Mouse (Mus musculus) kidney, postnatal 25 days (tissue): ENCODE data around the gene 4933416C03Rik.

ENCODE experiments used
- DNase-seq, 2 experiments: peaks; one replicate each; pipeline ENCODE4 v3.0.0; 2021; ENCODE audit warnings: mixed read lengths in 2 of 2

The 4933416C03Rik gene

DNA sequence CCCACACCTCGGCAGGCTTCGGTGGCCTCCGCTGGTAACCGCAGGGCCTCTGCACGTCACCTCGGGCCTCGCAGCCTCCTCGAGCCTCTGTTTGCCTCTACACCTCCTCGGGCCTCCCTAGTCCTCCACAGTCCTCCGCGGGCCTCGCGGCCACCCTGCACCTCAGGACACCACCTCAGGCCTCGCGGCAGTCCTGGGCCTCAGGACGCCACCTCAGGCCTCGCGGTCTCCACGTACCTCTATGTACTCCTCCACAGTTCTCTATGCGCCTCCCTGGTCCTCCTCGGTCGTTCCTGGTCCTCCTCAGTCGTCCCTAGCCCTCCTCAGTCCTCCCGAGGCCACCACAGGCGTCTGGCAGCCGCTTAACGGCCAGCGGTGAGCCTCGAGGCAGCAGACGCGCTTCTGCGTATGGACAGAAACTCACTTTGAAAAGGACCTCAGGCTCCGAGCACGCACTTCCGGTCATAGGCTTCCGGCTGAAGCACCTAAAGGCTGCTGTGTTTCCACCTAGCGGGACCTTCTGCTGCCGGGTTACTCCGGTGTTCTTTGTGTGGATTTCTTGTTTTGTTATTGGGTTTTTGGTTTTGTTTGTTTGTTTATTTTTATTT is at the start of gene 4933416C03Rik:
TSS of gene 4933416C03Rik (minus strand) at position 51 of the 608 bp plus-strand sequence.
- DNase-seq = no peak

DNA sequence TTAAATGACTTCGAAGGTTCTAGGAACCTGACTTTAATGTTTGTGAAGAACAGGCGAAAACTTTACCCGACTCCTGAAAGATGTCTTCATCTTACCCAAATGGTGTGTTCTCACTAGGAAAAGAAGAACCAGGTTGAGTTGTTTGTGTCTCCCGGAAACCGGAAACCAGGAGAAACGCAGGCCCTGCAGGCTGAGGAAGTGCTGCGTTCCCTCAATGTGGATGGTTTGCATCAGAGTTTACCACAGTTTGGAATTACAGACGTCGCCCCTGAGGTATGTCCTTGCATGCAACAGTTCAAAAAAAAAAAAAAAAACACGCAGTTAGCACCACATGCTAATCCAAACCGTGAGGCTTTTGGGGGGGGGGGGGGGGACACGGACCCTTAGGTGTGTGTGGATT is 48.6 kb upstream of the 4933416C03Rik start:
- DNase-seq = no peak

- no peak for DNase-seq
These were observed 43.0 kb upstream of the 4933416C03Rik start for GRCm38 (mm10) chr10:116156699-116157098.

GRCm38 (mm10) chr10:116154707-116155106 is 41.0 kb upstream of the 4933416C03Rik start:
- DNase-seq = no peak

DNA sequence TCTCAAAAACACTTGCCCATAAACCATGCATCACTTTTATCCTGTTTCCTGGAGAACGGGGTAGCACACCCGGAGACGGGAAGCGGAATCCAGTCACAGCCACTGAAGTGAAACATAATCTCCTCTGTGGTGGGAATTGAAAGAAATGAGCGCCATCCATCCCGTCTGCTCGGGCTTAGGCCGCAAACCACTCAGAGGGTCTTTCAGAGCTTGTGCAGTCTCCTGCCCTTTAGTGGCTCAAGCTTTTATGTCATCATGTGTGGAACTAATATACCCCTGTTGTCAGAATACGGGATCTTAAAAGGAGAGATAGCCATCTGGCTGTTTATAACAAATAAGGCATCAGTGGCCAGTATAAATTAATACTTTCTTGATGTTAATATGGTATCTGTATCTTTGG is 32.4 kb upstream of the 4933416C03Rik start:
- no peak for DNase-seq

DNA sequence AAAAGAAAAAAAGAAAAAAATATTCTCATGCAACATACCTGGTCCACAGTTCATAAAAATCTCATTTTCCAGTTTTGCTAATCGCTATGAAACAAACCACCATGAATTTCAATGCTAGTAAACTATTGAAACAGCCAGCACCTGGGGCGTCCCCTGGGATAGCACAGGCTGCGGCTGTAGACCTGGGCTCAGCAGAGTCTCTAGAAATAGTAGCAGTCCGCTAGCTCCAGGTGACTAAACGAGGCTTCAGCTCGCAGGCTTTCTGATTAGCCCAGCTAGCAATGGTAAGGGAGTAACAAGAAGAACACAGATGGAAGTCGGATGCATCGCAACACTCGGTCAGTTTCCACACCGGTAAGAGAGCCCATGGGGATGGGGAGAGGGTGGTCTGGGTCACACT is 30.0 kb upstream of the 4933416C03Rik start:
- no peak for DNase-seq

DNA sequence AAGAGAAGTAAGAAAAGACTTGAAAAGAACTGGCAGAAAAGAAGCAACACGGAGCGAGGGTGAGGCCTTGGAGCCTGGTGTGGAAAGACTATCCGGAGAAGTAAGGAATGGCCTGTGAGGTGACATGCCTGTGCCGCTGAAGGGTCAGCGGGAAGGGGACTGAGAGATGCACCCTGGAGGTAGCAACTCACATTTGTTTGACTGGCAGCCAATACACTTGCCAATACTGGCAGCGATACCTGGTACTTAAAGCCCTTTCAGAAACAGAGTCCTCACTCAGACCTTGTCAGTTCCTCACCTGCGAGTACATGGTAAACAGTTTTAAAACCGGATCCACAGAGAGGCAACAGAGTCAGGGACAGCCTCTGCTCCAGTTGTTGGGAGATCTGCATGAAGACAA is 26.5 kb upstream of the 4933416C03Rik start:
- DNase-seq = no peak

GRCm38 (mm10) chr10:116135187-116135586 is 21.5 kb upstream of the 4933416C03Rik start:
- no peak for DNase-seq

GRCm38 (mm10) chr10:116132233-116132632 is 18.5 kb upstream of the 4933416C03Rik start:
- DNase-seq = no peak

- no peak for DNase-seq
These were observed 17.5 kb upstream of the 4933416C03Rik start for GRCm38 (mm10) chr10:116131223-116131622.

GRCm38 (mm10) chr10:116130401-116130800 is 16.7 kb upstream of the 4933416C03Rik start:
- no peak for DNase-seq

DNA sequence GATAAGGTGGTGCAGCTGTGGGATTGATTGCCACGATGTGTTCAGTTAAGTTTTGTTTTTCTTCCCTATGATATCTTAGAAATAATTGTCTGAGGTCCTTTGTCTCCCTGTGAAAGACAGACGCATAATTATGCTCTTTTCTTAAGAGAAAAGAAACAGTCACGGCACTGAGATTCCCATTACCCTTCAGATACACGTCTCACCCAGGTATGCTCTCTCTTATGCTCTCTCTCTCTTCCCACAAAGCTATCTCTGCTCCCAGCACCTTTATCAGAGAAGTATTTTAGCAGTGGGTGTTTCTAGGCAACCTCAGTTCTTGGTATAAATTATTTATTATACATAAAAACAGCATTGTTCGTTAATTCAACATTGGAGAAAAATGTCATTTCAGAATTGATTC is 11.6 kb upstream of the 4933416C03Rik start:
- DNase-seq = no peak

GRCm38 (mm10) chr10:116123808-116124207 is 10.1 kb upstream of the 4933416C03Rik start:
- no peak for DNase-seq

DNA sequence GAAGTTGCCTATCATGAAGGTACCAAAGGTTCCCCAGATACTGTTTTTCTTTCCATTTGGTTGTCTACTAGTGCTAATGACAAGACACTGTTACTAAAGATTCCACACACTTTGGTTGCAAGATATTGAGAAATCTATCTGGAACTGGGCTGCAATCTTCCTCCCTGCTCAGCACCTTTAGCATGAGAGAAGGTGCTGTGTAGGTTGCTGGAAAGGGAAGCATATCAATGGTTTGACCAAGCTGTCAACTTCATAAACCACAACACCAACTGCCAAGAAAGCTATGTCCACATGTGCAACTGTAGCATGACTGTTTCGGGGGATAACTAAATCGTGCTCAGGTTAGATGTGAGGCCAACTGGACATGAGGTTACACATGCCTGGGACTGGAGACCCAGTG is 7.7 kb upstream of the 4933416C03Rik start:
- DNase-seq = no peak

DNA sequence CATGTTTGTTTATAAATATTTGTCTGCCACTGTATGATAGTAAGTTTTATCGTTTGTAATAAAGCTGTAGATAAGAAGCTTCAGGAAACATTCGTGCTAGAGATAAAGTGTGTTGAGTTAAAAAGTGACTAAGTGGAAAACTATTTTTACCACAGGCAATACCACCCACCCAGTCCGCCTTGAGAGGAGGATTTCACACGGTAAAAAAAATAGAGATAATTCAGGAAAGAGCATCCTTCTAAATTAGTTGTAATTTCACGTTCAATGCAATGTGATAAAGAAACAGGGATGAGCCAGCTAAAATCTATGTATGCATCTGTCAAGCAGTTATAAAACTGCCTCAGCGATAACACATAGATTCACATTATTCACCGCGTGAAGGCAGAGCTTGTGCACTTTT is 3.3 kb upstream of the 4933416C03Rik start:
- DNase-seq = no peak

GRCm38 (mm10) chr10:116115881-116116677 is 2.4 kb upstream of the 4933416C03Rik start:
- no peak for DNase-seq

GRCm38 (mm10) chr10:116112868-116113267 is 849 bp downstream of the 4933416C03Rik start:
- DNase-seq = no peak

DNA sequence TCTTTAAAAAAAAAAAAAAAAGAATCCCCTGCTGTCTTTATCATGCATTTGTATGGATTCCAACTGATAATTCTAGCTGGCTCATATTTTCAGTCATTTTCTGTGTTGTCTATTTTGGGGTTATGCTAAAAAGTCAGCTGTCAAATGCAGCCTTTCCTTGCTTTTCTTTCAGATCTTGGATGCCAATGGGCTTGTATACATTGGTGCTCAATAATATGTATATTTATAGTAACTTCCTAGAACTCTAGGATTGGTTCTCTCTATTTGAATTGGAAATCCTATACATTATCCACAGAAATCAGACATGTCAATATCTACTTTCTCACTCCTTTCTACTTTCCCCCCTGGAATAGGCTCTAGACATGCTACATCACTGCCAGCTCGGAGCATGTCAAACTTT is 5.0 kb downstream of the 4933416C03Rik start:
- no peak for DNase-seq

- DNase-seq = no peak
These were observed 5.5 kb downstream of the 4933416C03Rik start for GRCm38 (mm10) chr10:116108176-116108575.

DNA sequence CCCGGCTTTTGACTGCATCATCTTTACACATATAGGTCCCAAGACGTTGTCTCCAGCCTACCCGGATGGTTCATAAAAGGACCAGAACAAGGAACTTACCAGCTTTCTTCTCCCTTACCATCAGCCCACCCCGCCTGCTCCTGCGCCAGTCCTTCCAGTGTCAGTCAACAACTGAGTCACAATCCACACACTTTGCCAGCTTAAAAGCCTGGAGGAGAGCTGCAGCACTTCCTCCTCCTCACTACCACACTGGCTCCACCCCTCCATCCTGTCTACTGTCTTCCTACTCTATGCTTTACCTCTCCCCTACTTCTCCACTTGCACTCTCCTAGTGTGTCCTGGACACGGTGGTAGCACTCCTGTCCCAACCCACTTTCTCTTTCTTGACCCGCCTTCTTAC is 15.2 kb downstream of the 4933416C03Rik start:
- no peak for DNase-seq

GRCm38 (mm10) chr10:116096466-116096865 is 17.3 kb downstream of the 4933416C03Rik start:
- DNase-seq = no peak

- peak in 1 of 2 experiments; percentile 3 for DNase-seq
These were observed 29.8 kb downstream of the 4933416C03Rik start for GRCm38 (mm10) chr10:116083965-116084364.

DNA sequence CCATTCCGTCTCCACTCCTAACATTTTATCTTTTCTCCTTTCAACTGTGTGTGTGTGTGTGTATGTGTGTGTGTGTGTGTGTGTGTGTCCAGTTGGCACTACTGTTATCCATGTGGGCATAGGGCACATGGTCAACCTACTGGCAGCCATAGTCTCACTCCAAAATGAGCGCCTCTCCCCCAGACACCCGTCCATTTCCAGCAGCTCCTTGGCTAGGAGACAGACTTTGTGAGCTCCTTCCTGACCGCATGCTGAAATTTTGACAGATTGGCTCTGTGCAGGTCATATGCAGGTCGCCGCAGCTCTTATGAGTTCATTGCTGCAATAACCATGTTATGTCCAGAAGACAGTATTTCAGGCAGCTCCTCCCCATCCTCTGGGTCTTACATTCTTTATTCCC is 32.9 kb downstream of the 4933416C03Rik start:
- DNase-seq = no peak

GRCm38 (mm10) chr10:116079396-116079795 is 34.3 kb downstream of the 4933416C03Rik start:
- no peak for DNase-seq
